ENCODE assay signal across 7 mouse cellular contexts in the genomic region with DNA sequence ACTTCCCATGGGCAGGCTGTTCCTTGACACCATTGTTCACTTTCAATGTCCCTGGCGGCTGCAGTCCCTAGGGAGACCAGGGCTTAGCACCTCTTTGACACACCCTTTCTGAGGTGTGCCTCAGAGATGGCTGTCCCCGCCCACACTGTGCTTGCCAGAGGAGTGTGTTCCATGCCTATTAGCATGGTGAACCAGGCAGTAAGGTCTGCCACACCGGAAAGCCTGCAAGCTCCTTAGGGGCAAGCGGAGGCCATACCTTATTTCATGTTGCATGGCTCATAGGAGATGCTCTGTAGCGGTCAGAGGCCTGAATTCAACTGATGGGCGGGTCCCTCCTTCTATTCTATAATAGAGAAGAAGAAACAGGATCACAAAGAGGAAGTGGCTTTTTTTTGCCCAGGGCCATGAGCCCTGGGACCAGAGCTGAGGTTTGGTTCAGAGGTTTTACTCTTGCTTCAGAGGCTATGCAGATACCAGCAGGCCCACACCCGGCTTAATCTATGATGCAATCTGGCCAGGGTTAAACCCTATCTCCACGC.
DNase-seq lines count a peak whose midpoint lies in the region; ATAC-seq lines count a peak whose summit lies in the region.

No protein-coding gene starts in this region.

- 0 out of 2 replicates have a peak, but pooled peaks have one; percentile 19 for ATAC-seq in erythroblast, adult 5-6 weeks (replicated peaks; ENCODE audit: low FRiP score, poor library complexity, severe bottlenecking)
- peak; percentile 79 for ATAC-seq in monocyte, adult 5-6 weeks (replicated peaks; ENCODE audit: insufficient number of reproducible peaks, low FRiP score, low TSS enrichment, poor library complexity, severe bottlenecking)

- peak; percentile 19 for DNase-seq in thymus, postnatal 25 days
- no peak for DNase-seq in thymus, postnatal 4 days
- DNase-seq in kidney, postnatal 14 days = peak; percentile 29
- DNase-seq in gastrocnemius, adult 8-10 months (ENCODE audit: low spot score in 2 of 2) = no peak
- DNase-seq in urinary bladder, postnatal 25 days (ENCODE audit: low spot score) = no peak

Comparison
In these comparisons a context has a peak if more than half of its experiments do, and no peak if none do; other contexts are left out.
1. DNase-seq: peak in thymus, postnatal 25 days (single experiment) and kidney, postnatal 14 days (single experiment); none in thymus, postnatal 4 days (single experiment), gastrocnemius, adult 8-10 months (0 of 2) and urinary bladder, postnatal 25 days (single experiment).